Mouse (Mus musculus): ENCODE measurements around the gene Micall1. TPM values are rescaled to one million over a fixed set of nuclear protein-coding genes. Genes with fewer than 3 reads are reported as not detected.
A peak's percentile ranks its signal among the peaks of the same experiment; 100 is the strongest.

Micall1 gene
- polyA plus RNA-seq, 1 experiment from 2014 or later: 15.0 TPM

GRCm38 (mm10) chr15:79122546-79122945 is 13.8 kb downstream of the Micall1 start:
- WGBS: 87% methylated on average over 13 of the region's 13 CpGs
- H3K4me2 ChIP-seq: no peak overlapping the region
- H3K27me3 ChIP-seq: no peaks in the 10 kb centered on the region
- no peak for ATAC-seq (ENCODE audit: low FRiP score, low read depth)
- no peak overlapping the region for H3K27ac ChIP-seq (replicated peaks)
- no peak overlapping the region for H3K9ac ChIP-seq
- peaks cover 42% of the 10 kb centered on the region for H3K36me3 ChIP-seq
- H3K9me3 ChIP-seq: no peaks in the 10 kb centered on the region
- H3K4me3 ChIP-seq: no peak overlapping the region
- H3K4me1 ChIP-seq (replicated peaks): no peaks in the 10 kb centered on the region

GRCm38 (mm10) chr15:79123751-79124150 is 15.1 kb downstream of the Micall1 start:
- no peaks in the 10 kb centered on the region for H3K9me3 ChIP-seq
- H3K4me2 ChIP-seq: no peak overlapping the region
- no peaks in the 10 kb centered on the region for H3K27me3 ChIP-seq
- H3K36me3 ChIP-seq: peaks cover 48% of the 10 kb centered on the region
- no peaks in the 10 kb centered on the region for H3K4me1 ChIP-seq (replicated peaks)
- ATAC-seq (ENCODE audit: low FRiP score, low read depth): no peak
- no peak overlapping the region for H3K27ac ChIP-seq (replicated peaks)
- no peak overlapping the region for H3K9ac ChIP-seq
- no peak overlapping the region for H3K4me3 ChIP-seq
- 87% methylated on average over 6 of the region's 6 CpGs for WGBS

- Histone ChIP-seq H3K9ac (no peak overlapping the region), H3K4me1 (replicated peaks) (no peaks in the 10 kb centered on the region), H3K4me3 (no peak overlapping the region), H3K4me2 (no peak overlapping the region), H3K27ac (replicated peaks) (no peak overlapping the region), H3K27me3 (no peaks in the 10 kb centered on the region), H3K9me3 (no peaks in the 10 kb centered on the region), H3K36me3 (peaks cover 51% of the 10 kb centered on the region)
- ATAC-seq (ENCODE audit: low FRiP score, low read depth): no peak
- WGBS: 86% methylated on average over 10 of the region's 10 CpGs
Observed at GRCm38 (mm10) chr15:79124331-79124875, 15.7 kb downstream of the Micall1 start.

DNA sequence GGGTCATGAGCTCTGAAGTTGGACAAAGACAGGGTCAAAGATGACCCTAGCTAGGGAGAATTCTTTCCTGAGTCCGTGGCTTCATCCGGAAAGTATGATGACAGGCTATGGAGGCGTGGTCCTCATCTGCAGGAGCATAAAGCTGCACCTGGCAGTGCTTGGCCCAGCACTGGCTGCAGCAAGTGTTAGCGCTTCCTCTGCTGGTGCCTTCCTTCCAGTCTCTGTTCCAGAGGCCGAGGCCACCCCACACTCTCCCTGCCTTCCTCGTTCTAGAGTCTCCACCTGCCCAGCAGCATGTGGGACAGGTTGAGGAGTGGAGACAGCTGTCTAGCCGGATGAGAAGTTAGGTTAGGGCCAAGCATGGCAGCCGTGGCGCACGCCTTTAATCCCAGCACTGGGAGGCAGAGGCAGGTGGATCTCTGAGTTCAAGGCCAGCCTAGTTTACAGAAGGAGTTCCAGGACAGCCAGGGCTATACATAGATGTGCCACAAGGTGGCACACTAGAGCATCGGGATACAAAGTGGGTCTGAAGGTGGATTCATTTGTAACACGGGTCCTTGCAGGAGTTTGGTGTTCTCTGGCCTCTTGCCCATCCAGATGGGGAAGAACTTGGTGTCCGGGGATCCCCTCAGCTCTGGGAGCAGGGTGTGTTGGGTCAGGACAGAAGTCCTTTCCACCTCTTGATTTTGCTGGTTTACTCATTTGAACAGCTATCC is 17.7 kb downstream of the Micall1 start:
- no peak overlapping the region for H3K4me3 ChIP-seq
- H3K27ac ChIP-seq (replicated peaks): no peak overlapping the region
- peaks cover 59% of the 10 kb centered on the region for H3K36me3 ChIP-seq
- no peaks in the 10 kb centered on the region for H3K9me3 ChIP-seq
- H3K4me2 ChIP-seq: no peak overlapping the region
- ATAC-seq (ENCODE audit: low FRiP score, low read depth): no peak
- H3K4me1 ChIP-seq (replicated peaks): no peaks in the 10 kb centered on the region
- no peak overlapping the region for H3K9ac ChIP-seq
- no peaks in the 10 kb centered on the region for H3K27me3 ChIP-seq
- 82% methylated on average over 13 of the region's 13 CpGs for WGBS

- H3K9ac ChIP-seq: no peak overlapping the region
- no peaks in the 10 kb centered on the region for H3K9me3 ChIP-seq
- 93% methylated on average over 12 of the region's 12 CpGs for WGBS
- no peaks in the 10 kb centered on the region for H3K27me3 ChIP-seq
- no peak for ATAC-seq (ENCODE audit: low FRiP score, low read depth)
- H3K36me3 ChIP-seq: peaks cover 63% of the 10 kb centered on the region
- H3K4me3 ChIP-seq: no peak overlapping the region
- H3K4me2 ChIP-seq: no peak overlapping the region
- no peak overlapping the region for H3K27ac ChIP-seq (replicated peaks)
- no peaks in the 10 kb centered on the region for H3K4me1 ChIP-seq (replicated peaks)
Observed at GRCm38 (mm10) chr15:79127101-79127500, 18.4 kb downstream of the Micall1 start.

- WGBS: 91% methylated on average over 5 of the region's 5 CpGs
- no peaks in the 10 kb centered on the region for H3K27me3 ChIP-seq
- ATAC-seq (ENCODE audit: low FRiP score, low read depth): no peak
- H3K9me3 ChIP-seq: no peaks in the 10 kb centered on the region
- peaks cover 73% of the 10 kb centered on the region for H3K36me3 ChIP-seq
- no peak overlapping the region for H3K27ac ChIP-seq (replicated peaks)
- no peak overlapping the region for H3K4me2 ChIP-seq
- H3K9ac ChIP-seq: no peak overlapping the region
- H3K4me1 ChIP-seq (replicated peaks): no peaks in the 10 kb centered on the region
- no peak overlapping the region for H3K4me3 ChIP-seq
Observed at GRCm38 (mm10) chr15:79128208-79128607, 19.5 kb downstream of the Micall1 start.

- H3K27me3 ChIP-seq: no peaks in the 10 kb centered on the region
- 87% methylated on average over 7 of the region's 7 CpGs for WGBS
- H3K9ac ChIP-seq: no peak overlapping the region
- no peak overlapping the region for H3K4me2 ChIP-seq
- peaks cover 75% of the 10 kb centered on the region for H3K36me3 ChIP-seq
- no peaks in the 10 kb centered on the region for H3K9me3 ChIP-seq
- no peak for ATAC-seq (ENCODE audit: low FRiP score, low read depth)
- no peaks in the 10 kb centered on the region for H3K4me1 ChIP-seq (replicated peaks)
- no peak overlapping the region for H3K4me3 ChIP-seq
- H3K27ac ChIP-seq (replicated peaks): no peak overlapping the region
Observed at GRCm38 (mm10) chr15:79129311-79129710, 20.6 kb downstream of the Micall1 start.

- 89% methylated on average over 10 of the region's 10 CpGs for WGBS
- H3K9ac ChIP-seq: no peak overlapping the region
Observed at GRCm38 (mm10) chr15:79130782-79131181, 22.1 kb downstream of the Micall1 start.

DNA sequence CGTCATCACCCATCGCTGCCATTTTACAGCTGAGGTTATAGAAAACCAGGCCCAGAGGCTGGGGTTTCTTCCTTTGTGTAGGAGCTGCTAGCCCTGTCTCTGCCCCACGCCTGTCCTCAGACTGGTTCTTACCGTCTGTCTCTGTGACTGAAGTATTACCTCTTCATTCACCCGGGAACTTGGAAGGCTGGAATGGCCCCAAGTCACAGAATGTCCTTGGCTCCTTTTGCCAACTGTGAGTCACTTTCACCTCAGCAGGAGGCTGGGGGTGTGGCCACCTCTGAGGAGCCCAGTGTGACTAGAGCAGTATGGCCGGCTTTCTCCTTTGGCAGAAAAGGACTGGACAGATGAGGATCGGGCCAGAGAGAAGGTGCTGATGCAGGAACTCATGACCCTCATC is 22.7 kb downstream of the Micall1 start:
- Histone ChIP-seq H3K27ac (replicated peaks) (no peak overlapping the region), H3K9me3 (no peaks in the 10 kb centered on the region), H3K4me1 (replicated peaks) (no peaks in the 10 kb centered on the region), H3K9ac (no peak overlapping the region), H3K27me3 (no peaks in the 10 kb centered on the region), H3K4me2 (no peak overlapping the region), H3K36me3 (peaks cover 66% of the 10 kb centered on the region), H3K4me3 (no peak overlapping the region)
- WGBS: 77% methylated on average over 7 of the region's 7 CpGs
- no peak for ATAC-seq (ENCODE audit: low FRiP score, low read depth)

More at GRCm38 (mm10) chr15:79130782-79131181, 22.1 kb downstream of the Micall1 start:
- Histone ChIP-seq H3K4me3 (no peak overlapping the region), H3K4me2 (no peak overlapping the region), H3K27ac (replicated peaks) (no peak overlapping the region), H3K9me3 (no peaks in the 10 kb centered on the region), H3K4me1 (replicated peaks) (no peaks in the 10 kb centered on the region), H3K36me3 (peaks cover 69% of the 10 kb centered on the region), H3K27me3 (no peaks in the 10 kb centered on the region)
- ATAC-seq (ENCODE audit: low FRiP score, low read depth): no peak

- no peaks in the 10 kb centered on the region for H3K4me1 ChIP-seq (replicated peaks)
- no peak overlapping the region for H3K4me3 ChIP-seq
- no peak overlapping the region for H3K27ac ChIP-seq (replicated peaks)
- H3K4me2 ChIP-seq: no peak overlapping the region
- 89% methylated on average over 6 of the region's 6 CpGs for WGBS
- ATAC-seq (ENCODE audit: low FRiP score, low read depth): no peak
- no peak overlapping the region for H3K9ac ChIP-seq
- no peaks in the 10 kb centered on the region for H3K27me3 ChIP-seq
- peaks cover 51% of the 10 kb centered on the region for H3K36me3 ChIP-seq
- no peaks in the 10 kb centered on the region for H3K9me3 ChIP-seq
Observed at GRCm38 (mm10) chr15:79133191-79133661, 24.5 kb downstream of the Micall1 start.

- no peak overlapping the region for H3K9ac ChIP-seq
- H3K27me3 ChIP-seq: no peaks in the 10 kb centered on the region
- WGBS: 87% methylated on average over 9 of the region's 9 CpGs
- no peak overlapping the region for H3K4me2 ChIP-seq
- no peak overlapping the region for H3K4me3 ChIP-seq
- H3K36me3 ChIP-seq: peaks cover 42% of the 10 kb centered on the region
- no peak for ATAC-seq (ENCODE audit: low FRiP score, low read depth)
- H3K4me1 ChIP-seq (replicated peaks): no peaks in the 10 kb centered on the region
- H3K9me3 ChIP-seq: no peaks in the 10 kb centered on the region
- no peak overlapping the region for H3K27ac ChIP-seq (replicated peaks)
Observed at GRCm38 (mm10) chr15:79134496-79135270, 26.0 kb downstream of the Micall1 start.

DNA sequence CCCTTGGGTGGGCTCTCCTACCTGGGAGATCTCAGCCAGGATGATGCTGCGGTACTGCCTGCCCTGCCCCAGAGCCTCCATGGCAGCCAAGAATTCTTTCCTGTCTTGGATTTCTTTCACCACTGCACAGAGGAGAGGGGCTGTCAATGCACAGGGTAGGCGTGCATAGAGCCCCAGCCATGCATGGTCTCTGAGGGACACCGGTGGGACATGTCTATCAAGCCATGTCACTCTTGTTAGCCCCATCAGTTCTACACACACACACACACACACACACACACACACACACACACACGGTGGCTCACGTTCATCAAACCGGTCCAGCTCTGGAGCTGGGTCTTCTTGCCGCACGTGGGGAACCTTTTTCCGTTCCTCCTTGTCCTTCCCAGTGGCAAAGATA is 26.6 kb downstream of the Micall1 start:
- H3K27ac ChIP-seq (replicated peaks): no peak overlapping the region
- peak; percentile 8; the same call in 1 of the 2 replicates for ATAC-seq (ENCODE audit: low FRiP score, low read depth)
- no peaks in the 10 kb centered on the region for H3K9me3 ChIP-seq
- H3K36me3 ChIP-seq: peaks cover 35% of the 10 kb centered on the region
- H3K4me1 ChIP-seq (replicated peaks): peaks cover 3% of the 10 kb centered on the region
- H3K4me3 ChIP-seq: no peak overlapping the region
- H3K27me3 ChIP-seq: no peaks in the 10 kb centered on the region
- H3K9ac ChIP-seq: no peak overlapping the region
- 73% methylated on average over 9 of the region's 9 CpGs for WGBS
- H3K4me2 ChIP-seq: no peak overlapping the region
